ENCODE assay signal across 10 mouse cellular contexts in genomic region chr17:28954416-28954815, GRCm38 (mm10). TPM values are rescaled to one million over a fixed set of nuclear protein-coding genes. Genes with fewer than 3 reads are reported as not detected.
DNase-seq lines count a peak whose midpoint lies in the region; ATAC-seq lines count a peak whose summit lies in the region.
"Had no signal": no experiment of that assay in that cellular context is flagged by ENCODE, and none has a peak within 500 bp of the region (broad histone marks: within the 10 kb centered on the region; RNA-seq: fewer than 3 reads in every experiment).

No protein-coding gene starts in this region.

- no peaks in the 10 kb centered on the region for H3K9me3 ChIP-seq in lung, embryonic 15.5 days
- no peaks in the 10 kb centered on the region; the same call in 1 of the 2 replicates for H3K9me3 ChIP-seq in embryonic facial prominence, embryonic 12.5 days
- H3K9me3 ChIP-seq in hindbrain, embryonic 13.5 days, result no peaks in the 10 kb centered on the region
- H3K9me3 ChIP-seq in midbrain, embryonic 14.5 days (ENCODE audit: control insufficient read depth, low read length), result no peaks in the 10 kb centered on the region

- peak overlapping the region; percentile 70; the same call in 1 of the 2 replicates for H3K4me3 ChIP-seq in lung, embryonic 15.5 days
- no peak overlapping the region for H3K4me3 ChIP-seq in embryonic facial prominence, embryonic 12.5 days
- H3K4me3 ChIP-seq in hindbrain, embryonic 13.5 days, result 0 out of 2 replicates have a peak overlapping the region, but pooled peaks have one; percentile 68
- no peak overlapping the region for H3K4me3 ChIP-seq in midbrain, embryonic 14.5 days (replicated peaks; ENCODE audit: low read depth, low read length)

- no peaks in the 10 kb centered on the region for H3K36me3 ChIP-seq in lung, embryonic 15.5 days
- H3K36me3 ChIP-seq in embryonic facial prominence, embryonic 12.5 days, result peaks cover 18% of the 10 kb centered on the region
- H3K36me3 ChIP-seq in hindbrain, embryonic 13.5 days, result peaks cover 16% of the 10 kb centered on the region
- peaks cover 8% of the 10 kb centered on the region; the same call in 1 of the 2 replicates for H3K36me3 ChIP-seq in midbrain, embryonic 14.5 days (ENCODE audit: control insufficient read depth, insufficient read depth, low read length)

- no peak overlapping the region for H3K9ac ChIP-seq in lung, embryonic 15.5 days
- no peak overlapping the region for H3K9ac ChIP-seq in embryonic facial prominence, embryonic 12.5 days
- H3K9ac ChIP-seq in hindbrain, embryonic 13.5 days, result no peak overlapping the region
- no peak overlapping the region for H3K9ac ChIP-seq in midbrain, embryonic 14.5 days (replicated peaks; ENCODE audit: low read length)

- no peak overlapping the region for H3K27ac ChIP-seq in lung, embryonic 15.5 days
- no peak overlapping the region for H3K27ac ChIP-seq in embryonic facial prominence, embryonic 12.5 days
- H3K27ac ChIP-seq in hindbrain, embryonic 13.5 days, result no peak overlapping the region
- H3K27ac ChIP-seq in midbrain, embryonic 14.5 days (replicated peaks; ENCODE audit: low read depth, low read length), result no peak overlapping the region

- ATAC-seq in lung, embryonic 15.5 days (ENCODE audit: borderline replicate concordance, extremely low read depth, low FRiP score, low TSS enrichment), result no peak
- no peak for ATAC-seq in embryonic facial prominence, embryonic 12.5 days (ENCODE audit: insufficient number of reproducible peaks, insufficient read depth, low FRiP score, low TSS enrichment)
- no peak for ATAC-seq in hindbrain, embryonic 13.5 days (ENCODE audit: low FRiP score)
- no peak for ATAC-seq in midbrain, embryonic 14.5 days (ENCODE audit: low FRiP score, low TSS enrichment)
- ATAC-seq in monocyte, adult 5-6 weeks (replicated peaks; ENCODE audit: insufficient number of reproducible peaks, low FRiP score, low TSS enrichment, poor library complexity, severe bottlenecking), result no peak

- no peaks in the 10 kb centered on the region for H3K27me3 ChIP-seq in lung, embryonic 15.5 days
- no peaks in the 10 kb centered on the region for H3K27me3 ChIP-seq in embryonic facial prominence, embryonic 12.5 days
- H3K27me3 ChIP-seq in hindbrain, embryonic 13.5 days, result no peaks in the 10 kb centered on the region
- H3K27me3 ChIP-seq in midbrain, embryonic 14.5 days (ENCODE audit: control insufficient read depth, insufficient read depth, low read length), result no peaks in the 10 kb centered on the region

- WGBS in lung, embryonic 15.5 days, result 95% methylated on average over 9 of the region's 9 CpGs
- WGBS in embryonic facial prominence, embryonic 12.5 days, result 98% methylated on average over 9 of the region's 9 CpGs
- 98% methylated on average over 9 of the region's 9 CpGs for WGBS in hindbrain, embryonic 13.5 days
- 97% methylated on average over 9 of the region's 9 CpGs for WGBS in midbrain, embryonic 14.5 days

- H3K4me2 ChIP-seq in lung, embryonic 15.5 days, result peak overlapping the region; percentile 76
- peak overlapping the region; percentile 88; the same call in 1 of the 2 replicates for H3K4me2 ChIP-seq in embryonic facial prominence, embryonic 12.5 days (replicated peaks)
- no peak overlapping the region; the same call in 1 of the 2 replicates for H3K4me2 ChIP-seq in hindbrain, embryonic 13.5 days
- H3K4me2 ChIP-seq in midbrain, embryonic 14.5 days (ENCODE audit: low read length), result peak overlapping the region; percentile 15; the same call in 1 of the 2 replicates

- no peak for DNase-seq in lung, postnatal 36 days
- DNase-seq in midbrain, embryonic 14.5 days, result no peak
- DNase-seq in cerebellum, postnatal 36 days, result no peak
- DNase-seq in adrenal gland, adult (ENCODE audit: inconsistent age in 2 of 2, low spot score in 1 of 2), result no peak

- peaks cover 22% of the 10 kb centered on the region for H3K4me1 ChIP-seq in lung, embryonic 15.5 days
- H3K4me1 ChIP-seq in embryonic facial prominence, embryonic 12.5 days, result peaks cover 15% of the 10 kb centered on the region
- H3K4me1 ChIP-seq in hindbrain, embryonic 13.5 days (replicated peaks), result peaks cover 27% of the 10 kb centered on the region
- peaks cover 24% of the 10 kb centered on the region for H3K4me1 ChIP-seq in midbrain, embryonic 14.5 days (ENCODE audit: control insufficient read depth, insufficient read depth, low read length)

RNA-seq across cellular contexts. Expression of gene Kctd20, which starts 2.7 kb away (rescaled TPM):
- polyA plus RNA-seq in lung, embryonic 15.5 days (2015; fragmentation: Nextera tagmentation; extraction: Ambion mirVana), result 83.4 and 85.2 TPM in 2 replicates
- 122 and 127 TPM in 2 replicates for polyA plus RNA-seq in embryonic facial prominence, embryonic 12.5 days (2016; fragmentation: Nextera tagmentation; extraction: Ambion mirVana)
- 96.0 and 96.7 TPM in 2 replicates for polyA plus RNA-seq in hindbrain, embryonic 13.5 days (2015; fragmentation: Nextera tagmentation; extraction: Ambion mirVana)
- polyA plus RNA-seq in midbrain, embryonic 14.5 days (2014; fragmentation: Nextera tagmentation; extraction: Ambion mirVana), result 61.1 and 93.6 TPM in 2 replicates
- total RNA-seq in monocyte, adult 5-6 weeks (2017), result 67.0 to 103 TPM (median 95.1 TPM) in 3 replicates

RNA-seq across cellular contexts. Expression of gene Pxt1, which starts 10.8 kb away (rescaled TPM):
- 0.15 TPM in 1 of 2 replicates, not detected in the other for polyA plus RNA-seq in lung, embryonic 15.5 days (2015; fragmentation: Nextera tagmentation; extraction: Ambion mirVana)
- polyA plus RNA-seq in embryonic facial prominence, embryonic 12.5 days (2016; fragmentation: Nextera tagmentation; extraction: Ambion mirVana), result not detected in 2 replicates
- polyA plus RNA-seq in hindbrain, embryonic 13.5 days (2015; fragmentation: Nextera tagmentation; extraction: Ambion mirVana), result 0.19 TPM in 1 of 2 replicates, not detected in the other
- polyA plus RNA-seq in midbrain, embryonic 14.5 days (2014; fragmentation: Nextera tagmentation; extraction: Ambion mirVana), result not detected in 2 replicates
- not detected in 3 replicates for total RNA-seq in monocyte, adult 5-6 weeks (2017)
- polyA plus RNA-seq: frontal cortex, adult 2 months; myocyte had no signal

RNA-seq across cellular contexts. Expression of gene 4930539E08Rik, which starts 39.3 kb away (rescaled TPM):
- 0.05 and 0.12 TPM in 2 replicates for polyA plus RNA-seq in lung, embryonic 15.5 days (2015; fragmentation: Nextera tagmentation; extraction: Ambion mirVana)
- 0.13 and 0.15 TPM in 2 replicates for polyA plus RNA-seq in embryonic facial prominence, embryonic 12.5 days (2016; fragmentation: Nextera tagmentation; extraction: Ambion mirVana)
- 0.31 and 0.57 TPM in 2 replicates for polyA plus RNA-seq in hindbrain, embryonic 13.5 days (2015; fragmentation: Nextera tagmentation; extraction: Ambion mirVana)
- 1.0 and 1.2 TPM in 2 replicates for polyA plus RNA-seq in midbrain, embryonic 14.5 days (2014; fragmentation: Nextera tagmentation; extraction: Ambion mirVana)
- 0.38 to 0.78 TPM in 2 of 3 replicates, not detected in the other for total RNA-seq in monocyte, adult 5-6 weeks (2017)
- polyA plus RNA-seq: myocyte had no signal

RNA-seq across cellular contexts. Expression of gene Stk38, which starts 53.4 kb away (rescaled TPM):
- 96.6 and 105 TPM in 2 replicates for polyA plus RNA-seq in lung, embryonic 15.5 days (2015; fragmentation: Nextera tagmentation; extraction: Ambion mirVana)
- polyA plus RNA-seq in embryonic facial prominence, embryonic 12.5 days (2016; fragmentation: Nextera tagmentation; extraction: Ambion mirVana), result 136 and 137 TPM in 2 replicates
- 111 and 122 TPM in 2 replicates for polyA plus RNA-seq in hindbrain, embryonic 13.5 days (2015; fragmentation: Nextera tagmentation; extraction: Ambion mirVana)
- 74.8 and 102 TPM in 2 replicates for polyA plus RNA-seq in midbrain, embryonic 14.5 days (2014; fragmentation: Nextera tagmentation; extraction: Ambion mirVana)
- total RNA-seq in monocyte, adult 5-6 weeks (2017), result 369 to 443 TPM (median 402 TPM) in 3 replicates

Comparison
In these comparisons a context has a peak if more than half of its experiments do, and no peak if none do; other contexts are left out.
1. H3K4me3 ChIP-seq: peak in lung, embryonic 15.5 days (single experiment) and hindbrain, embryonic 13.5 days (single experiment); none in embryonic facial prominence, embryonic 12.5 days (single experiment) and midbrain, embryonic 14.5 days (single experiment).